Mouse (Mus musculus) left cerebral cortex, adult 11 months (tissue): ENCODE measurements at regions not wholly inside any gene's neighbourhood (a gene's known extent, or its start where the extent isn't known, plus 50 kb on each side); places are given as distances from the start of the nearest gene placed in this dataset.
"Not testable (repeated sequence)": the region's sequence is repeated elsewhere in the genome, so short reads cannot be mapped to it uniquely, and the experiment has no call there.

Experiments used
- DNase-seq: peaks from one replicate; pipeline ENCODE4 v3.0.0; 2022; ENCODE audit warnings: low spot score

DNA sequence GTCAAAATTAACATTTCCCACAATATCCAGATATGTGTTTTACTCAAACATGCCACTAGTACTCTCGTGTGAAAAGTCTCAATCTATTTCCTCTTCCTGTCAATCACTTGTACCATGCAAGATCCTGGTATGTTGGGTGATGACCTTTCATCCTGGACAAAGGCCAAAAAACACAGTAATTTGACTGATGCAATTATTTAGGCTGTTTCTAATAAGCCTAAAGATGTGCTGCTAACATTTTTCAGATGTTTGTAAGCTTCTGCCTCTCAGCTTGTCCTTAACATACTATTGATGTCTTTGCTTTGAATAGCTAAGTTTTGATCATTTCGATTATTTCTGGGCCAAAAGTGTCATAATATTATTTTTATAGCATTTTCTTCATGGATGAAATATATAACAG is 418.4 kb upstream of the Arrdc4 start:
- DNase-seq, result no peak

DNA sequence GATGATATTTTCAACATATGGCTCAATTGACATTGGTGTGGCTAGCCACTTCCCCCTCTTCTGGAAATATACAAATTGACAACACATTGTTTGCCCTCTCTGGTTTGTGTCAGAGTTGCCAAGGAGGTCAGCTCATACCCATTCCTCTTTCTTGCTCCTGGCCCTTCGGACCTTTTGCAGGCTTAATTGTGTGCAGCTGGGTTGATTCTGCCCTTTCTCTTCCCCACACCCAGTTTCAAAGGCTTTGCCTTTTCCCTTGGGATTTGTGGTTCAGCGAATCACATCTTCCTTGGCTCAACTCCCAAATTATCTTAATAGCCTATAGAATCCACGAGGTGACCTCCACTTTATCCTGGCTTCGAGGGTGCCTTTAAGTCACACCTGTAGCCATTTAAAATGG is 412.9 kb upstream of the Arrdc4 start:
- DNase-seq, result no peak

GRCm38 (mm10) chr7:69142351-69142750 is 393.3 kb upstream of the Arrdc4 start:
- DNase-seq, result no peak

DNA sequence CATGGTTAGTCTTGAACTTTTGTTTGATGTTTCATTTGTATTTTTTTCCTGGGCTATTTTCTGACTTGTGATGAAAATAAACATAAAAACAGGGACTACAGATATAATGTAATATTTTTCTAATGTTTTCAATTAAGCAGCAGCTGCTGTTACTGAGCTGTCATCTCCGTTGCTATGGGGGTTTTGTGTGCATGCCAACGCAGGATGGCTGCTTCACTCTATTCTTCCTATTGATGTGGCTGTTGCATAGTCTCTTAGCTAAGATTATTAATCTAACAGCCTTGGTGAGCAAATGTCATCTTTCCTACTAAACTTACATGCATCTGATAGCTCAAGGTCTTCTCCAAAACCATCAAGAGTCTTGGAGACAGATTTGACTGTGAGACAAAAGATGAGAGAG is 384.4 kb upstream of the Arrdc4 start:
- DNase-seq, result no peak

GRCm38 (mm10) chr7:69101770-69102169 is 352.7 kb upstream of the Arrdc4 start:
- not testable (repeated sequence) for DNase-seq

DNA sequence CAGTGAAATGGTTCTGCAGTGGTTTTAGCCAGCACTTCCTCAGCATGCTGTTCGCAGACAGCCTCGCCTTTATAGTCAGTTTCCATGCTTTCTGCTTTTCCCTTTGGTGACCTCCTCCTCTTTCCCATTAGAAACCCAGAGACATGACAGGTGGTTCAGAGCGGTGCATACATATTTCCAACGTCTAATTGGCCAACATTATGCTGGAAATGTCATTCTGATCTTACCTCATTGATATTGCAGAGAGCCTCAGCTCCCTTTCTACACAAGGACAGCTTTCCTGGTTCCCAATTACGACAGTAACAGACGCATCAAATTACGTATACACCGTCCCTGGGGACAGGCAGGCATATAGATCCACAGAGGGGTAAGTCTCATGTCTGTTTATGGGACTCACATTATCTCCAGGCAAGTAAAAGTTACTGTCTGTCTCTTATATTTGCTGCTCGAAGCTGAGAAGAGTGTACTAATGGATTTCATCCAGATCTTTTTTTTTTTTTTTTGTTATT is 348.6 kb upstream of the Arrdc4 start:
- no peak for DNase-seq

DNA sequence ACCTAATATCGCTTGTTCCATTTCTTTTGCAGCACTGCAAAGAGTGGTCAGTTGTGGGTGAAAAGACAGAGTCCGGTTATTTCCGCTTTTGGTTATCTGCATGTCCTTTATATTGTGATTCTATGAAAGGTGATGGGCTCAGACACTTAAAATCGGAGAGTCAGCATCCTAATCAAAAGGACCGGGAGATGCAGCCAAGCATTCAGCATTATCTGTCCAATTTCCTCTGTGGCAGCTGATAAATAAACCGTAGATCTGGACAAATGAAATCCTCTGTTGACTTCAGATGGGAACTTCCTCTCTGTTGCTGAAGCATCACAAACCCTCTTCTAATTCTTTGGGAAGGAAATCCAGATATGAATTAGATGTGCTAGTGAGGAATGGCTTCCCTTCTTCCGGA is 325.7 kb upstream of the Arrdc4 start:
- DNase-seq, result no peak

DNA sequence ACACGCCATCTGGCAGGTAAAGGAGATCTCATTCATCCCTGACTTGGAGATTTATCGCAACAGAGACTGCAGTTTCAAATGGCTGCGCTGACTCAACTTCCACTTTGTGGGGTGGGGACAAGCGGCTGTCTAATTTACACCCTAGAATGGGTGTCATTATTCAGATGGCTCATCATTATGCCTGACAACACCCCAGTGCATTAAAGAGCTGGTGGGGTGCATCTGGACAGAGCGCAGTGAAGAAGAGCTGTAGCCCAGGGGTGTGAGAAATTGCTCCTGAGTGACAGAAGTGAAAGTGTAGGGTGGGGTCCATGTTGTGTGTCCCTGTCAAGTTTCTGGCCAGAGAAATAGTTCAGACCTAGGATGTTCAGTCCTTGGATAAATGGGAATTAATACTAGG is 314.0 kb upstream of the Arrdc4 start:
- DNase-seq, result no peak

GRCm38 (mm10) chr7:69062506-69062905 is 313.5 kb upstream of the Arrdc4 start:
- DNase-seq, result no peak

- no peak for DNase-seq
Observed at GRCm38 (mm10) chr7:69062094-69062493, 313.1 kb upstream of the Arrdc4 start.

GRCm38 (mm10) chr7:69061242-69061641 is 312.2 kb upstream of the Arrdc4 start:
- DNase-seq, result no peak

GRCm38 (mm10) chr7:69016575-69016974 is 267.5 kb upstream of the Arrdc4 start:
- DNase-seq, result no peak

DNA sequence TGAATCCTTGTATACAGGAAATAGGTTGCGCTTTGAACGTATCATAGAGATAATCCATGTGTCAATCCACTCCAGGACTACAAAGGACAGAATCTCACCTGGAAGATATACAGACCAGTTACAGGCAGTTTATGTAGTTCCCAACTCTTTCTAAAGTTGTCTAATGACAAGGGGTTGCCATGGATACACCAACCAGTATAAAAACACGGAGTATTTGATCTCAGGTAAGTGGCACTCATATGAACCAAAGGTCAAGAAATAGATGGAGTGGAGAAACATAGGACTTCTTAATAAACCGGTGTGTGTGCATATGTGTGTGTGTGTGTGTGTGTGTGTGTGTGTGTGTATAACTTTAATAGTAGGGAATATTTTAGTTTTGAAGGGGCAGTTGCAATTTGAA is 266.0 kb upstream of the Arrdc4 start:
- no peak for DNase-seq

GRCm38 (mm10) chr7:69007237-69007636 is 258.2 kb upstream of the Arrdc4 start:
- no peak for DNase-seq

DNA sequence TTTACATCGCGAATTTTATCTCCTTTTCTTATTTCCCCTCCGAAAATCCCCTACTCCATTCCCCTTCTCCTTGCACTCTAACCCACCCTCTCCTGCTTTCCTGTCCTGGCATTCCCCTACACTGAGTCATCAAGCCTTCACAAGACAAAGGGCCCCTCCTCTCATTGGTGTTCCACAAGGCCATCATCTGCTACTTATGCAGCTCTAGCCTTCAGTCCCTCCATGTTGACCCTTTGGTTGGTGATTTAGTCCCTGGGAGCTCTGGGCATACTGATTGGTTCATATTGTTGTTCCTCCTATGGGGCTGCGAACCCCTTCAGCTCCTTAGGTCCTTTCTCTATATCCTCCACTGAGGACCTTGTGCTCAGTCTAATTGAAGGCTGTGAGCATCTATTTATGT is 239.0 kb upstream of the Arrdc4 start:
- no peak for DNase-seq

DNA sequence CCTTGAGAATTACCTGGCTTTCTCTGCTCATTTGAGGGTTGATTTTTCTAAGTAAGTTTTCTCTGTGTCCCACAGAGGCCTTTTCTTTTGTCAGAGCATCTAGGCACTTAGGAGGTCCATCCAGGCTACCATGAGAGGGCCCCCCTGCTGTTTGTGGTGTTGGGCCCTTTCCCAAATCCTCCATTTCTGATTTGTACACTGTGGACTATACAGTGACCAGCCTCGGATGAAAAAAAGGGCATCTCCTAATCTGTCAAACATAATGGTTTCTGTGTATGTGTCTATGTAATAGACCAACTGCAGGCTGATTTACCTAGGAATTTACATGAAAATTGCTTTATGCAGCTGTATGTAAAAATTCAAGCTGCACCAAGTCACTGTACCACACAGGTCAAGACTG is 234.9 kb upstream of the Arrdc4 start:
- DNase-seq, result no peak

DNA sequence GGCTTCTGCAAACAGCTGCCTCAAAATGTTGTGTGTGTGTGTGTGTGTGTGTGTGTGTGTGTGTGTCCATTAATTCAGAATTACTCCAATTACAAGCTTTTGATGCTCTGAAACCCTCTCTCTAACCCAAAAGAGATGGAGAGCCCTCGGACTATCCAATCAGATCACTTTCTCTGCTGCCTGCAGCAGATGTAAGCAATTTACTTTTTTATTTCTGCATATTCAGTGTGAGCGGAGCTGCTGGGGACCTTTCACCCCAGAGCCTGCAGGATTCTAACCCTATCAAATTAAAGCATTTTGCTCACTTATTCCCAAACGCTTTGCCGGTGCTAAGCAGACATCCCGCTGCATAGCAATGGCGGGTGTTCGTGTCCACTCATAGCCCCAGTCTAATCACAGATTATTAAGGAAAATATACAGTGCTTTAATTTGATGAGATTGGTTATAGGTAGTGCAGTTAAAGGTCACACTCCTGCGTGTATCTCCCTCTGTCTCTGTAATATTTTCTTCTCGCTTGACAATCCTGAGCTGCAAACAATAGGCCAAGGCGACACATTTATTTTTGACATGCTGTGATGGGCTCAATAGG is 234.0 kb upstream of the Arrdc4 start:
- DNase-seq, result no peak

- DNase-seq, result no peak
Observed at GRCm38 (mm10) chr7:68978576-68978975, 229.5 kb upstream of the Arrdc4 start.

GRCm38 (mm10) chr7:68976813-68977752 is 228.0 kb upstream of the Arrdc4 start:
- DNase-seq, result peak; percentile 28

DNA sequence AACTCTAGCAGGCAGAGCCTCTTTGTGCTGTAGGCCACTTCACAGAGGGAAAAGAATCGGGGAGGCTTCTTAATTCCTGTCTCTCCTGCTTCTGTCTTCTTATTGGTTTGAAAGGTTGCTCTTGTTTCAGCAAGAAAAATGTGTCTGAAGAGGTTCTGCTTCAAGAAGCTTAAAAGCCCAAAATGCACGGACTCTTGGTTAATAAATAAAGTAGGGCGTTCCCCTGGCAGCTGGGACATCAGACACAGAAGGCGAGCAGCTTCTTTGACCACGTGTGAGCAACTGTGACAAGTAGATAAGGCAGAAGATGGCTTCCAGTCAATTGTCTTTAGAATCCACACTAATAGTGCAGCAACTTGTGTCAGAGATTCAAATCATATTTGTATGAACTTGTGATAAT is 226.9 kb upstream of the Arrdc4 start:
- DNase-seq, result no peak

DNA sequence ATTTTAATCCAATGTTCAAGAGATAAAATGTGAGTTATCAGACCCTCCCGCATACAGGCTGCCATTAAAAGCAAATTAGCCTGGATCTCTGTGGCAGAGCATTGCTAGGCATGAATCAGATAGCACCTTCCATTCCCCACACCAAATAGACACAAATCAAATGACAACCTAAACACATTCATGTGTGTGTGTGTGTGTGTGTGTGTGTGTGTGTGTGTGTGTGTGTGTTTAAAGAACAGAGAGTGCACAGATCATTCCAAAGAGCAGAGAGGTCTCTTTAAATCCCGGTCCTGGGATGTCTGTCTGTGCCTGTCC is 226.5 kb upstream of the Arrdc4 start:
- no peak for DNase-seq

DNA sequence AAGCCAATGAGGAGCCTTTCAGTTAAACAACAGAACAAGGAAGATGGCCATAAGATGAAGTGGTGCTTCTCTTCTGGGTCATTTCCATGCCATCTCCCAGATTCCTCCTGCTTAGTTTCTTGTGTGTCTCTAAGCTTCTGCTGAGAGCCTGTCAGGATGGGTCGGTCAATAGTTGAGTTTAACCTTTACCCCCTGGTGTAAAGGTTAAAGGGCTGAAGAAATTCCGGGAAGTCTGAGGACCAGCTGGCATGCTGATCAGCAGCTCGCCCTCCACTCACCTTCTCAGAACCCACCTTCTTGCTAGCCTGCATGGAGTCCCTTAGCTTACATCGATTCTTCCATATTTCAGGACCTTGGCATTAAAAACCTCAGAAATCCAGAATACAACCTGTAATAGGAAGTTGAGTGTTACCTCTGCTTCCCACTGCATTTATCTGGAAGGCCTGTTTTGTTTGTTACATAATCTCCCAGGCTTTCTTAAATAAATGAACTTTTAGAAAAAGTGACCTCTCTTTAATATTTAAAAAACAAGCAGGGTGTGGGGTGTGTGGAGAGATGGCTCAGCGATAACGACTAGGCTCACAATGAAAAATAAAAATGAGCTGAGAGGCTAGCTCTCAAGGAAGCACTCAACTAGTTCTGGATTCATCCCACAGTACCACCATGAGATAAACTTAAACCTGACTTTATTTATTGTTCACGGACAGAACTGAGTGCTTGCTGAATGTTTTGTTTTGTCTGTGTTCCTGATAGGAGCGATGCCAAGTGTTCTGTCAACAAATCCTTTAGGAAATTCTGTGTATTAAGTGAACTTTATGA is 225.9 kb upstream of the Arrdc4 start:
- DNase-seq, result no peak
